Mouse (Mus musculus) spleen, postnatal 14 days (tissue): ENCODE results near the gene Tdrd7.

Experiments
- DNase-seq, 2 experiments: peaks; one replicate each; pipeline ENCODE4 v3.0.0; 2021 to 2022; ENCODE audit warnings: low spot score in 2 of 2

The Tdrd7 gene

GRCm38 (mm10) chr4:46041761-46042504, 76.8 kb downstream of the Tdrd7 start:
- no peak for DNase-seq

GRCm38 (mm10) chr4:46042505-46042850, 77.3 kb downstream of the Tdrd7 start:
- peak in 1 of 2 experiments; percentile 11 for DNase-seq

GRCm38 (mm10) chr4:46043361-46043760, 78.2 kb downstream of the Tdrd7 start:
- DNase-seq, result no peak

- no peak for DNase-seq
These were observed 82.8 kb downstream of the Tdrd7 start for GRCm38 (mm10) chr4:46047971-46048370.

- no peak for DNase-seq
These were observed 83.3 kb downstream of the Tdrd7 start for GRCm38 (mm10) chr4:46048418-46048817.

- no peak for DNase-seq
These were observed 88.4 kb downstream of the Tdrd7 start for GRCm38 (mm10) chr4:46053323-46054107.

- no peak for DNase-seq
These were observed 91.0 kb downstream of the Tdrd7 start for GRCm38 (mm10) chr4:46056163-46056562.

- DNase-seq, result no peak
These were observed 96.3 kb downstream of the Tdrd7 start for GRCm38 (mm10) chr4:46061259-46061962.

GRCm38 (mm10) chr4:46063841-46064240, 98.7 kb downstream of the Tdrd7 start:
- DNase-seq, result no peak

- DNase-seq, result no peak
These were observed 99.1 kb downstream of the Tdrd7 start for GRCm38 (mm10) chr4:46064263-46064662.

GRCm38 (mm10) chr4:46064961-46065360, 99.8 kb downstream of the Tdrd7 start:
- DNase-seq, result no peak

- no peak for DNase-seq
These were observed 100.7 kb downstream of the Tdrd7 start for GRCm38 (mm10) chr4:46065695-46066340.

GRCm38 (mm10) chr4:46068060-46068459, 102.9 kb downstream of the Tdrd7 start:
- no peak for DNase-seq

GRCm38 (mm10) chr4:46068573-46068972, 103.4 kb downstream of the Tdrd7 start:
- DNase-seq, result no peak

- no peak for DNase-seq
These were observed 104.8 kb downstream of the Tdrd7 start for GRCm38 (mm10) chr4:46069851-46070482.

- no peak for DNase-seq
These were observed 107.5 kb downstream of the Tdrd7 start for GRCm38 (mm10) chr4:46072631-46073030.

- DNase-seq, result no peak
These were observed 108.6 kb downstream of the Tdrd7 start for GRCm38 (mm10) chr4:46073736-46074135.

GRCm38 (mm10) chr4:46075664-46076063, 110.5 kb downstream of the Tdrd7 start:
- no peak for DNase-seq

GRCm38 (mm10) chr4:46076892-46077291, 111.8 kb downstream of the Tdrd7 start:
- DNase-seq, result no peak

- DNase-seq, result no peak
These were observed 115.1 kb downstream of the Tdrd7 start for GRCm38 (mm10) chr4:46080261-46080660.

GRCm38 (mm10) chr4:46082555-46082954, 117.4 kb downstream of the Tdrd7 start:
- no peak for DNase-seq
